Mouse (Mus musculus) left cerebral cortex, postnatal 25 days (tissue): ENCODE data around the gene S100a3. TPM values are rescaled to one million over a fixed set of nuclear protein-coding genes. Genes with fewer than 3 reads are reported as not detected.
A peak's percentile ranks its signal among the peaks of the same experiment; 100 is the strongest.

ENCODE experiments used
- DNase-seq, 2 experiments: peaks; one replicate each; pipeline ENCODE4 v3.0.0; 2022; ENCODE audit warnings: low spot score in 2 of 2, mixed read lengths in 1 of 2
- intact Hi-C: fragments of 180-260 bp; cut with DNase I; formaldehyde crosslinking; loops from one replicate; pipeline ENCODE4 v1.15.1; 2025
- total RNA-seq, 2 experiments: library from RNA; stranded (reverse); gene quantifications; 2 replicates each; pipeline ENCODE4 v1.2.3; 2021

S100a3 gene
- total RNA-seq, 2 experiments from 2014 or later, result 1.1 to 1.4 TPM

DNA sequence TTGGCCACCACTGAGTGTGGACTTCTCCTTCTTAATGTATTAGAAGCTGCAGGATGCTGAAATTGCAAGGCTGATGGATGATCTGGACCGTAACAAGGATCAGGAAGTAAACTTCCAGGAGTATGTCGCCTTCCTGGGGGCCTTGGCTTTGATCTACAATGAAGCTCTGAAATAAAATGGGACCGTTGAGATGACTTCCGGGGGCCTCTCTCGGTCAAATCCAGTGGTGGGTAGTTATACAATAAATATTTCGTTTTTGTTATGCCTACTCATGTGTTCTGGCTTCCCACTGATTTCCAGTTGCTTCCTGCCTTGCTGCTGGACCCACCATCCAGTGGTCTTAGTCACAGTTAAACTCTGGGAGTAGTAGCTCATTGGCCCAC lies 53.8 kb downstream of the S100a3 start:
- intact Hi-C loops, result loop anchor here (2.0 to 5.0 kb wide), 4 partner anchors 39 to 123 kb away; partner anchors contain the start of genes S100a1, S100a13 and Snapin
- no peak for DNase-seq

DNA sequence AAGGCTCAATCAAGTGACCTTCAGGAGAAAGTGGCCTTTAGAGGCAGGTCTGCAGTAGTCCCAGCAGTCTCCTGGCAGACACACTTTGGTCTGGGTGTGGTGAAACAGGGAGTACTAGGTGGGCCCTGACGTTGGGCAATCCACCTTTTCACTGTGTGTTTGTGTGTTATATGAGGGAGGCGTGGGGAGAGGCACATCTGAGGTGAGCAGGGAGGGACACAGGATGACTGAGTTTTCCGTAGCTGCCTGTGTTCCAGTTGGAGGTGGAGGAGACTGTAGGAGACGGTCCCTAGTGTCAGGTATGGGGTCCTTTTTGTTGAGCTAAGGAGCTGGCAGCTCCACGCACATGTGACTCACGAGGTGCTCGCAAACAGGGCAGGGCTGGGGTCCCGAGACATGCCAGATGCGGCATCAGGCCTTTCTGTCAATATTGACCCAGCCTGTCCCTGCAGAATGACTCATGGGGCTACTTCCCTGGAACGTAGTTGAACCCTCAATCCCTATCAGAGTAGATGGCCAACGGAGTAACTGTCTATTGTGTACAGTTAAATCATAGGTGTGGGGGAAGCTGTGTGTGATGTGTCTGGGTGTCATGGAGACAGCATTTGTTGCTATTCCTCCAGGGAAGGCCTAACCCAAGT lies 54.4 kb downstream of the S100a3 start:
- DNase-seq, result no peak
- intact Hi-C loops, result loop anchor here (1.0 to 5.0 kb wide), 5 partner anchors 29 to 124 kb away; partner anchors contain the start of genes S100a1, S100a13 and Snapin

DNA sequence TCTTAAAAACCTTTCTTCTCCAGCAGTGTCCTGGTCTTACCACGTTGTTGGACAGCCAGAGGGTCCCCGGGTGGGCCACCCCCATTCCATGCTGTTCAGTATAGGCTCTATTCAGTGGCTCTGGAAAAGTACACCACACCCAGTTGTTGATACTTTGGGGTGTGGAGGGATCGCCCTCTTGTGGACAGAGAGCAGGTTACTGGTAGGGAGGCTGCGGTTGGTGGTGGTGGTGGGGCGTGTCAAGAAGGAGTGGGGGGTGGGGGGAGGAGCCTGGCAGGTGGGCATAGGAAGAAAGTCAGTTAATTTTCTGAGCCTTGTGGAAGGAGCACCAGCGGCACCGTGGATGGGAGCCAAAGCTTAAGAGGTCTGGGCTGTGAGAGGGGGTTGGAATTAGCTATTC lies 55.0 kb downstream of the S100a3 start:
- DNase-seq, result peak; percentile 69 to 85
- intact Hi-C loops, result loop anchor here (1.0 to 2.0 kb wide), 4 partner anchors 30 to 125 kb away; partner anchors contain the start of gene Snapin

DNA sequence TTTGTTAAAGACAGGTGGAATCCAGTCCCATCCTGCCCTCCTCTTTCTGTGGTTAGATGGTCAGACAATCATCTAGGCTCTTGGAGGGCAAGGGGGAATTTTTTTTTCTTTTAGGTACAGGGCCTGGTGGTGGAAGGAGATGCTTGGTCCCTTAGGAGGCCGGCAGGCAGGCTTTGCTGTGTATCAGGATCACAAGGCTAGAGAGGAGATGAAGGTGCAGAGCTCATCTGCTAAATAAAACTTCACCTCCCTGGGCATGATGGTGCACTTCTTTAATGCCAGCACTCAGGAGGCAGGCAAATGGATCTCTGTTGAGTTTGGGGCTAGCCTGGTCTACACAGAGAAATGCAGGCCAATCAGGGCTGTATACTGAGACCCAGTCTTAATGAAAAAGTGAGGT lies 55.5 kb downstream of the S100a3 start:
- intact Hi-C loops, result loop anchor here (1.0 to 2.0 kb wide), 4 partner anchors 31 to 125 kb away; partner anchors contain the start of gene Snapin
- no peak for DNase-seq

DNA sequence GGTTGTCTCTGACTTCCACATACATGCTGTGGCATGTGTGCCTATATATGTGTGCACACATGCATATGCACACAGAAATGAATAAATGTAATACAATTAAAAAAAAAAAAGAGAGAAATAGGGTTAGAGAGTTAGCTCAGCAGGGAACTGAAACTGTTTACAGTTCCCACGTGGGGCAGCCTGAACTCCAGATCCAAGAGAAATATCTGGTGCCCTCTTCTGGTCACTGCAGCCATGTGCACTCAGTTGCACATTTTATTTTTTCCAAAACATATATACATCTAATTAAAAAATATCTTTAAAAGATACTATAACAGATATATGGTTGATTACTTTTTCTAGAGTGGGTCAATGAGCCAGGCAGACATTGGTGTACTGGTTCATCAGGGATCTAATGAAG lies 57.2 kb downstream of the S100a3 start:
- intact Hi-C loops, result no loop called here
- no peak for DNase-seq

DNA sequence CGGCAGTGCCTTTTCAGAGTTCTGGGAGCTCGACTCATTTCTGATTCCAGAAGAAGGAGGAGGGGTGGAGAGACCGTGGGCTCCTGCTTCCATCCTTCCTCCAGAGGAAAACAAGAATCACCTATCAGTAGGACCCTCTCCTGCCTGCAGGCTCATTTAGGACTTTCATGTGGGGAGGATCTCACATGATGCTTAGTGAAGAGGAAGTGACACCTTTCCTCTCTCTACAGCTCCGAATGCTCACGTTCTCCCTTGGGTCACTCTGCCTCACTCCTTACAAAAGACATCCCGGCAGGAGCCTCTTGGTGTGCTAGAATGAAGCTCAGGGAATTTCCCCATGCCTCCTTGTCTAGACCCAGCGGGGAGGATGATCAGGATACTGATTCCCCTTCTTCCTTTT lies 61.2 kb downstream of the S100a3 start:
- intact Hi-C loops, result no loop called here
- DNase-seq, result no peak

DNA sequence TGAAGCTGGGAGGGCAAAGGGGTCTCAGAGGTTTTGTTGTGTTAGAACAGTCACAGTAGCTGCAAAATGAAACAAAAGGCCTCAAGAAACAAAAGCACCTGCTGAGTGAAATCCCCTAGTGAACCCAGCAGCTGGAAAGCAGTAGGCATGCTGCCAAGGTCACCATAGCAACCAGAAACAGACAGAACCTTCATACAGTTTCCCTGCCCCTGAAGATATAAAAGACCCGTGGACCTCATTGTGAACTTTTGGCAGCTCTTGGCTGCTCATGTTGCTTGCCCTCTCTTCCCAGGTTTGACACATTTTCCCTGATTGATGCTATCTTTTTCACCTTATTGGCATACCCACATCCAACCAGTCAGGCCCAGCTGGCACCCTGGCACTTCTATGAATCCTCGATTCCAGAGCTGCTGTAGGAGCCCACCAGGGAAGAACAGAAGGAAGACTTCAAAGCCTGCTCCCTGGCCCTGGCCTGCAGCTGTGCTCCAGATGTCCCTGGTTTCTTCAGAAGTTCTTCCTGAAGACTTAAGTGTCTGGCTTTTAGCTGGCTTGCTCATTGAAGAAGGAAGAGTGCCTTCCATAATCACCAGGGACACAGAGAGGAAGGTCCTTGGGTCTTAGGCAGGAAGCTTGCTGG lies 63.2 kb downstream of the S100a3 start:
- DNase-seq, result no peak
- intact Hi-C loops, result no loop called here

DNA sequence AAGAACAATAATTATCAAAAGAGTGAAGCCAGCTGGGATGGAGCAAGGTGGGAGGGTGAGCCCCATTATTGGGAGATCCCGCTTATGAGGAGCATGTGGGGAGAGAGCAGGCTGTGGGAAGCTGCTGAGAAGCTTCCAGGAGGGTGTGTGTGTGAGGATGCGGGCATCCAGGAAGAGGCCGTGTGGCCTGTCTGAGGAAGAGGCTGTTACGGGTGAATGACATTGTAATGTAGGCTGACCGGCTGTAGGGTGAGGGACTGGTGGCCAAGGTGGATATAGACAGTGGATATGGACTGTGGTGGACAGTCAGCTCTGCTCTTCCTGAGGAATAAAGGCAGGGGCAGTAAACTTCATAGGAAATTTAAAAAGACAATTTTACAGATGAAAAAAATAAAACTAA lies 65.1 kb downstream of the S100a3 start:
- intact Hi-C loops, result no loop called here
- DNase-seq, result no peak

DNA sequence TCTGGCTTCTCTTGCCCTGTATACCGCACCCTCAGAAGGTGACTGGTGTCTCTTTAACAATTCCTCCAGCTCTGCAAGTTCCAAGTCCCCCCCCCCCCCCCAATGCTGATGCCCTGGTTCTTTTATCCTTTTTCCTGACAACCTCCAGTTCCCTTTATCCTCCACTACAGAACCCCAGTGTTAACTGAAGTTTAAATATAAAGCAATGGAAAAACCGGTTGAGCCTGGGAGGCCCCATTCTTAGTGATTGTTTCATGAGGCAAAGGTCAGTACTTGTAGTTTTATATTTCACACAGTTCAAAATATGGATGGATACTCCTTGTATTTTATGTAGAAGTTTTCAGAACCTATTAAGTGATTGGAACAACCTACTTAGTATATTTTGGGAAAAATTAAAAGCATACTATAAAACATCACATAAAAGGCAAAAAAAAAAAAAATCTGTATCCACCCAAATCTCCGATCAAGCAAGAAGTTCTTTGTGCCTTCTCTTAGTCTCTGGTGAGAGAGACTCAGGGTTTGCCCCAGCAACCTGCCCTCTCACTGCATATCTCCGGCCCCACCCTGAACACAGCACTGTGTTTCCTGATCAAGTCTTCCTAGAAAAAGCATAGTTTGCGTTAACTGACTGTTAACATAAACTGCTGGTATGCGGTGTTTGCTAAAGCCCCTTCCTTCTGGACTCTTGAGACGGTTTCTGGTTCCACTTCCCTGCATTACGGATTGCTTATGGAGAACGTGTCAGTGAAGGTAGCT lies 66.1 kb downstream of the S100a3 start:
- intact Hi-C loops, result no loop called here
- DNase-seq, result no peak

DNA sequence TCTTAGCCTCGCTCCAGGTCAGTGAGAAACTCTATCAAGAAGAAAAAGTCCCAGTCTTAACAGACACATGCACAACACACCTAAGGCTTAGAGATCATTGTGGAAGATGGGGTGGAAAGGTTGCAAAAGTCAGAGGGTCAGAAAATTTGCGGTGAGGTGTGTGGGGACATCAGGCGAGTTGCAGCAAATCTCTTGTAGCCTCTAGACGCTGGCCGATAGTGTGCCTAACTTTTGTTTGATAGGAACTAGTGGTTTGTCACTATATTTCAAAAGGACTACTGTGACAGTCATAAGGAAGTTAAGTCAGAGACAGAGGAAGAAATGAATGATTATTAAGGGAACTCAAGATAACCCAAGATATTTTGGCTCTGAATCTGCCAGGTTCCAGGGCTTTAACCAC lies 67.0 kb downstream of the S100a3 start:
- intact Hi-C loops, result no loop called here

DNA sequence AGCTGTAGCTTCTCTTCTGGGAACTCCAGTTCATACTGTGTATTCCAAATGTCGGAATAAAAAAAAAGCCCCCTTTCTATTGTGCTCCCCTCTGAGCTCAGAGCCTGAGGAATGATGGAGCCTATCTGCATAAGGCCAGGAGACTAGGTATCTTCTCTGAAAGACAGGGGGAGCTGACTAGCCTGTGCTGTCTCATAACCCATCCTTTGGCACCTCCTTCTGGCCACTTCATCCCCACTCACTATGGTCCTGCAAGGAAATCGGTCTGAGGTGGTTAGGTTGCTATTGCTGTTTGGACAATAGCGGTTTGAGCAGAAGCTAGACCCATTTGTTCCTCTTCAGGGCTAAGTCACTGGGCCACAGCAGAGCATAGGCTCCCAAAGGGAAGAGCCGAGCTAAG lies 67.4 kb downstream of the S100a3 start:
- DNase-seq, result peak in 1 of 2 experiments; percentile 43
- intact Hi-C loops, result no loop called here

More for the DNA sequence above, 67.0 kb downstream of the S100a3 start:
- DNase-seq, result no peak

DNA sequence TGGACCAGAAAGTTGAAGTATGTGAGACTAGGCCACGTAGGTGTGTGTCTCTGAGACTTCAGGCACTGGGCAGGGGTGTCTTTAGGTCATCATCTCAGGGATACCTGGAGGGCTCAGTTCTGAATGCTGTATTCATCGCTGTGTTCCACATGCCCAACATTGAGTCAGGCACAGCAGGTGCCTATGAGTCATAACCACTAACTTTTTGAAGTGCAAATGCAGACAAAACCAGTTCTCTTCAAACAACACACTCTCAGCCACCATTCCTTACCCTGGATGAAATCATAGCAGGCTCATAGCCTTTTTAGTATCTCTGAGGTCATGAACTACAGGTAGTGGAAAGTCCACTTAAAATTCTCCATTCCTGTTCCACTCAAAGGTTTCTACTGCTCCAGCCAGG lies 68.9 kb downstream of the S100a3 start:
- intact Hi-C loops, result no loop called here
- DNase-seq, result peak in 1 of 2 experiments; percentile 23

DNA sequence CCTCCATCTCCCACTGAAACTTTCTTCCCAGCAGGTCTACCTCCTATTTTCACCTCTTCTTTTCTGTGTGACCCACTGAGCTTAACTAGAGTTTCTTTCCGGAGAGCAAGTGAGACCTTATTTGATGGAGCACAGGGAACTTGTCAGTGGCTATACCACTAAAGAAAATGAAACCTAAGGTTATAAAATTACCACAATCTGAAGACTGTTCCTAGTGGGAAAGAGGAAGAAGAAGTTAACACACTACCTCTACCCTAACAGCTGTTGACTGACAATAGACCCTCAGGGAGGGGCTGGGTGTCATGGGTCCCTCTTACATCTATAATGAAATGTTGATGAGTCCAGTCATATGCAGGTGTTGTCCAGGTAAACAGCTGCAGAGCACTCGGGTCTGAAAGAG lies 71.6 kb downstream of the S100a3 start:
- intact Hi-C loops, result no loop called here
- no peak for DNase-seq

DNA sequence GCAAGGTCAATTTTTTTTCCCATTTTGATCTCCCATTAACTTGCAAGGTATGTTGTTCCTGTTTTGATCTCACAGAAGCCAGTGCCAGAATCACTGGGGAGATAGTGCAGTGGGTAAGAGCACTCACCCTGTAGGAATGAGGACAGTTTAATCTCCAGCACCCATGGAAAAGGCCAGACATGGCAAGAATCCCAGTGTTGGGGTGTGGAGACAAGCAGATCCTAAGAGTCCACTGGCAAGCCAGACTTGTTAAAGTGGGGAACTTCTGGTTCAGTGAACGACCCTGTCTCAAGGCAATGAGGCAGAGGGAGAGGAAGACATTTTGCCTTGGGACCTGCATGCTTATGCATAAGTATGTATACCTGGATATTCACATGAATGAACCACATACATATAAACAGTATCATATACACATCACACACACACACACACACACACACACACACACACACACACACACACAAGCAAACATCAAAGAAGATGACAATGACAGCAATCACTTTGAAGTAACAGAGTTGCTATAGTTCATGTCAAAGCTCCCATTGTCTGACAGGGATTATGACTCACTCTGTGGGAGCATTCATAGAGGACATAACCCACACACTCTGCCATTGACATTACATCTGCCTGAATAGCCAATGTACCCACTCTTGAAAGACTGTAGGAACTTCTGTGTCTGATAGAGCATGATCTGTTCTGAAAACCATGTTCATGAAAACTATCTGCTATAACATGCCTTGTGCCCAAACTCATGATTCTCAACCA lies 78.3 kb downstream of the S100a3 start:
- no peak for DNase-seq
- intact Hi-C loops, result no loop called here

DNA sequence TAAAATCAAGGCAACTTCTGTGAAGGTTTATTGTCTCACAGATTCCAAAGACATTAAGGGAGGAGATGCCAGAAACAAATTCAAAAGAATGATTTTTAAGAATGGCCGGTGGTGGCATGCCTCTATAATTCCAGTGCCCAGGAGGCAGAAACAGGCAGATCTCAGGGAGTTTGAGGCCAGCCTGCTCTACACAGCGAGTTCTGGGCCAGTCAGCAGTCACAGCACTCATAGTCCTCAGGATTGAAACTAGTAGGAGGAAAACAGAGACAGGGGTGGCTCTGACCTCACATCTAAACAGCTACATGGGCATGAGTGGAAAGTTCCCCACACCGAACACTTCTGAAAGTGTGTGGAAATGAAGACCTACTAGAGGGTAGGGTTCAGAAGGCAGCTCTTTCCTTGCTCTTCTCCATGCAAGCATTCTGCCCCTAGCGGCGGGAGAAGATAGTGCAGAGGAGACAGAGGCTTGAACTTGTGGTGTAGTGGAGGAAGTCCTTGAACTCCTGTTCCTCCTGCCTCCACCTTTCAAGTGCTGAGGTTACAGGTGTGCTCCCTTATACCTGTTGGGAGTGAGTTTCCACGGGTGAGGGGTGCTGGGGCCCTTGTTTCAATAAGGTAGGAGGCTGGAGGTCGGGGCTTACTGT lies 79.3 kb downstream of the S100a3 start:
- no peak for DNase-seq
- intact Hi-C loops, result no loop called here

DNA sequence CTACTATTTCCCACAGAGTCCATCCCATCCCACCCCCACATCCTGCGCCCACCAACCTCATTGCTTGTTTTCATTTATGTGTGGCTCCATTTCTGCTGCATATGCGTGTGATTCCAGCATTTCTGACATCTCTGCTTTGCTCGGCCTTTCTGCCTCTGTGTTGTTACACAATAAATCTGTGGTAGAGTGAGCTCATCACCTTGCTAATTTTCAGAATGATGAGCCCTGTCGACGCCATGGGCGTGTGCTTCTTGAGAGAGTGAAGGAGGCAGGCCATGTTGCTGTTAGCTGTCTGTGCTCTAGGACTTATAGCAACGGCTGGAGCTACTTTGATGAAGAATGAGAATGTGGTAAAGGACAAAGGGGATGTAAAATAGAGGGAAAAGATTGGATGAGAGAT lies 80.6 kb downstream of the S100a3 start:
- no peak for DNase-seq
- intact Hi-C loops, result no loop called here

DNA sequence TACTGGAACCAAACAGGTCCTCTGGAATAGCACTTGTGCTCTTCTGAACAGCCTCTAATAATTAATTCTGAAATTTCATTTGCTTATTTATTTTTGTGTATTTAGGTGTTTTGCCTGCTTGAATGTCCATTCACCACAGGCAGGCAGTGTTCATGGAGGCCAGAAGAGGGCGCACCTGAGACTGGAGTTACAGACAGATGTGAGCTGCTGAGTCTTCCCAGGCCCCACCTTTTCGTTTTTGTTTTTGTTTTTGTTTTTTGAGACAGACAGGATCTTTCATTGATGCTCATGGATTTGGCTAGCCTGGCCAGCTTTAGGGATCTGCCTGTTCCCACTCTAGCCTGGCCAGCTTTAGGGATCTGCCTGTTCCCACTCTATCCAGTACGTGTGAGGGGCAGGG lies 83.8 kb downstream of the S100a3 start:
- peak in 1 of 2 experiments; percentile 36 for DNase-seq
- intact Hi-C loops, result no loop called here

DNA sequence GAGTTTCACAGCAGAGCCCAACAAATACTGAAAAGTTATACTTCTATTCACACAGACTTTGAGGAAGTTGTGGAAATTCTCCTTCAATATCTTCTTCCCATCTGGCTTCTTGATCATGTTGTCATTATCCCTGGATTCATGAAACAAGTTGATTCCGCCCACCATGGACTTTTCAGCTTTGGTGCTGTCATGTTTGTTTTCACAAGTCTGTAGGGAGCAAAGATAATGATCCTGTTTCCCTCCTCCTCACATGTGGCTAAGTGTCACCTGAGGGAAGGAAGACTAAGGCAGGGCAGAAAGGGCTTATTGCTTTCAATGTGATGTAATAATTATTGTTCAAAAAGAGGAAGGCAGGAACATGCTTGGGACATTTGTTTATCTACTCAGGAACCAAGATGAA lies 86.9 kb downstream of the S100a3 start:
- intact Hi-C loops, result no loop called here

DNA sequence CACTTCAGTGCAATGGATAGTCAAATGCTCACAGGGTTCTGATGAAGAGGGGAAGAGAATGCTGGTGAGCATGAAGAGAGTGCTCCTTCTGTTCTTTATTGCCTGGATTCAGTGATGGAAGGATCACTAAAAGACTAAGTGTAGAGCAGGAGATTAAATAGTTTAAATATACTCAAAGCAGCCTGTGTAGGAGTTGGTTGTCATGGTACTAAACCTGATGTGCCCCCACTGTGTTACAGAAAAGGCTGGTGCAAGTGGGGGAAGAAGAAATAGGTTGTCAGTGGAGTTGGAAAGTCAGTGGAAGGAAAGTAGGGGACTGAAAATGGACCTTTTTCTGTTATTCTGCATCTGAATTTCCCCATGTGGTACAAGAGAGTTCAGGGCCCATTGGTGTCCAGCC lies 88.6 kb downstream of the S100a3 start:
- peak; percentile 34 to 75 for DNase-seq
- intact Hi-C loops, result no loop called here

More for the DNA sequence above, 86.9 kb downstream of the S100a3 start:
- DNase-seq, result no peak
